In genomic region chr7:29767058-29767686, GRCm38 (mm10) we compare ENCODE assay signal across 1 mouse cellular context.
TF ChIP-seq lines count a peak whose summit lies in the region.

No protein-coding gene starts in this region.

TF ChIP-seq in CH12.LX, 34 proteins besides CTCF, POLR2A, EP300 and RAD21 (continued from another document):
- no peak for TF ChIP-seq RCOR1 (conservative IDR thresholded peaks at IDR 0.05; ENCODE audit: low read depth, low read length)
- TF ChIP-seq PAX5 (IDR thresholded peaks at IDR 0.05; ENCODE audit: low read length) = no peak
- no peak for TF ChIP-seq E2F4 (IDR thresholded peaks at IDR 0.05; ENCODE audit: insufficient replicate concordance, low read depth, low read length)
- TF ChIP-seq MAX (IDR thresholded peaks at IDR 0.05; ENCODE audit: low read length) = peak; percentile 66
- peak; percentile 55; the same call in 1 of the 2 replicates for TF ChIP-seq NELFE (IDR thresholded peaks at IDR 0.05; ENCODE audit: low read depth, low read length)
- TF ChIP-seq SIN3A (IDR thresholded peaks at IDR 0.05; ENCODE audit: low read length) = peak; percentile 58; the same call in 1 of the 2 replicates
- TF ChIP-seq ETS1 (conservative IDR thresholded peaks at IDR 0.05; ENCODE audit: low read depth, low read length) = no peak
- TF ChIP-seq MEF2A (IDR thresholded peaks at IDR 0.05; ENCODE audit: borderline replicate concordance, low read depth, low read length) = peak; percentile 16; the same call in 1 of the 2 replicates
- 0 out of 2 replicates have a peak, but pooled peaks have one; percentile 38 for TF ChIP-seq ELF1 (IDR thresholded peaks at IDR 0.05; ENCODE audit: low read depth, low read length)
- TF ChIP-seq UBTF (IDR thresholded peaks at IDR 0.05; ENCODE audit: low read depth, low read length) = no peak
- TF ChIP-seq JUN (IDR thresholded peaks at IDR 0.05; ENCODE audit: insufficient read depth, low read depth, low read length) = no peak
- TF ChIP-seq MAZ (IDR thresholded peaks at IDR 0.05; ENCODE audit: low read depth, low read length) = no peak
- TF ChIP-seq MYC (IDR thresholded peaks at IDR 0.05; ENCODE audit: low read depth, low read length) = peak; percentile 67; the same call in 1 of the 2 replicates
- TF ChIP-seq IRF4 (IDR thresholded peaks at IDR 0.05; ENCODE audit: low read depth, low read length) = peak; percentile 55
- no peak for TF ChIP-seq CHD1 (IDR thresholded peaks at IDR 0.05; ENCODE audit: low read depth, low read length)
- 0 out of 2 replicates have a peak, but pooled peaks have one; percentile 29 for TF ChIP-seq BHLHE40 (IDR thresholded peaks at IDR 0.05; ENCODE audit: low read depth, low read length)
- TF ChIP-seq NRF1 (IDR thresholded peaks at IDR 0.05; ENCODE audit: low read depth, low read length) = no peak
- no peak for TF ChIP-seq SMC3 (IDR thresholded peaks at IDR 0.05; ENCODE audit: low read depth, low read length)
- peak; percentile 36; the same call in 1 of the 2 replicates for TF ChIP-seq CHD2 (IDR thresholded peaks at IDR 0.05; ENCODE audit: low read length)
- TF ChIP-seq HCFC1 (IDR thresholded peaks at IDR 0.05; ENCODE audit: low read depth, low read length) = peak; percentile 94
- no peak; the same call in 1 of the 2 replicates for TF ChIP-seq GABPA (IDR thresholded peaks at IDR 0.05; ENCODE audit: insufficient replicate concordance, low read depth, low read length)
- peak; percentile 61 for TF ChIP-seq JUND (conservative IDR thresholded peaks at IDR 0.05; ENCODE audit: low read depth, low read length)
- no peak for TF ChIP-seq ZNF384 (IDR thresholded peaks at IDR 0.05; ENCODE audit: low read depth, low read length)
- peak; percentile 88; the same call in 1 of the 2 replicates for TF ChIP-seq KAT2A (IDR thresholded peaks at IDR 0.05; ENCODE audit: insufficient replicate concordance, low read length)
- TF ChIP-seq ZKSCAN1 (IDR thresholded peaks at IDR 0.05; ENCODE audit: borderline replicate concordance, low read depth, low read length) = no peak
- TF ChIP-seq USF1 (IDR thresholded peaks at IDR 0.05; ENCODE audit: low read depth, low read length) = no peak
- TF ChIP-seq TBP (conservative IDR thresholded peaks at IDR 0.05; ENCODE audit: low read depth, low read length) = peak; percentile 59; the same call in 1 of the 2 replicates
- TF ChIP-seq TCF12 (IDR thresholded peaks at IDR 0.05; ENCODE audit: low read depth, low read length) = peak; percentile 53
- no peak for TF ChIP-seq USF2 (conservative IDR thresholded peaks at IDR 0.05; ENCODE audit: low read depth, low read length)
- TF ChIP-seq ZC3H11A (IDR thresholded peaks at IDR 0.05; ENCODE audit: low read depth, low read length) = no peak
- TF ChIP-seq MAFK (IDR thresholded peaks at IDR 0.05; ENCODE audit: insufficient replicate concordance, low read length) = peak; percentile 24; the same call in 1 of the 2 replicates
- TF ChIP-seq MXI1 (IDR thresholded peaks at IDR 0.05; ENCODE audit: low read depth, low read length) = peak; percentile 69; the same call in 1 of the 2 replicates
